Mouse (Mus musculus): Measurements from ENCODE around the gene Prkag2. TPM values are rescaled to one million over a fixed set of nuclear protein-coding genes. Genes with fewer than 3 reads are reported as not detected.

Prkag2 gene
- polyA plus RNA-seq, 1 experiment = not detected

DNA sequence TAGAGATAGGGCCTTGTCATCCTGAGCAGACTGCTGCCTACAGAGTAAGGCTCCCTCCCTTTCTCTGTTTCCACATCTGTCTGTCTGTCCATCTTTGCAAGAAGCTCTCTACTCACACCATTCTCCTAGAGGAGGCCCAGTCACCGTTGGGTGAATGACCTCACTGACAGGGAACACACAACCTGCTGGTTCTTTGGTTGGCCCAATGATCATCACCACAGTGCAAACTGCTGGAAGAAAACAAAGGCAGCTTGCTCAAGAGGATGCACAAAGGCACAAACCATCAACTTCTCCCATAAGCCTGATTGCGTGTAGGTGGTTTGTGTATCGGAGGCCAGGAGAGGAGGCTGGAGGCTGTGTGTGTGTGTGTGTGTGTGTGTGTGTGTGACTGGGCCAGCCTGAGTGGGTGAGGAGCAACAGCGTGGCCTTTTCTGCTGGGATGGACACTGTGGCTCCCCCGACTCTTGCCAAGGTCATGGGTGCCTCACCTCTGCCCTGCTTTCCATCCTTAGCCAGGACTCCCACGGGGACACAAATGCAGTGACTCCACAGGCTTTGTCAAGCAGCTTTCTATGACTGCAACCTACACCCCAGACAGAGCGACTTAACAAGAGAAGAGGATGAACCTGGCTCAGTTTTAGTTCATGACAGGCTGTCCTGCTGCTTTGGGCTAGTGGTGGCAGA is 149.4 kb downstream of the Prkag2 start:
- no peak for TF ChIP-seq GATA1 (IDR thresholded peaks at IDR 0.05; ENCODE audit: low read length)

- TF ChIP-seq GATA1 (IDR thresholded peaks at IDR 0.05; ENCODE audit: low read length) = no peak
Measured at GRCm38 (mm10) chr5:24950039-24950438, 150.4 kb downstream of the Prkag2 start.

DNA sequence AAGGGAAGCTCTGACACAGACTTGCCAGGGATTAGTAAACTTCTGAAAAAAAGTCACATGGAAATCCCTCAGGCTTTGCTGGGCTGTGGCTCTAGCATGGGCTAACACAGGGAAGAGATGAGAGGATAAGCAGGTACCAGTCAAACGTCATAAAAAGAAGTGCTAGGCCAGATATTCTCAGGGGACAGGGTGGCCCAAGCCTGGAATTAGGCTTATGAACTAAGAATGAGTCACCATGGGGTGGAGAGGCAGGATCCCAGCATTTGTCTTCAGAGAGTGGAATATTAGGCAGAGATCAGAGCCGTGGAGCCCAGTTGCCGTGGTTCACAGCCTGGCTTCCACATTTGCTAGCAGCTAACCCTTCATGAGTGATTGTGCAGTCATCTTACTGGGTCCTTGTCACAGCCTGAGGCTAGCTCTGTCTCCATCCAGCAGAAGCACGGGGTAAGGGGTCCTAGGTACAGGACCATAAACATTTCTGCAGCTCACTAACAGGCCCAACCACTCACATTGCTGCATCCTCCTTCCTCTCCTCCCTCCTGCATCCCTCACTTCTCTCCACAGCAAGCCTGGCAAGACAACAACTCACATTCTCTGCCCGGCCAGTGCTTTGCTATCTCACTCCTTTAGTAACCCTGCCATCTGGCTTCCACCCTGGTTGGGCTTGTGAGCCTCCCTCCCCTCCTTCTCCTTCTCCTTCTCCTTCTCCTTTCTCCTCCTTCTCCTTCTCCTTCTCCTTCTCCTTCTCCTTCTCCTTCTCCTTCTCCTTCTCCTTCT is 162.2 kb downstream of the Prkag2 start:
- no peak for TF ChIP-seq GATA1 (IDR thresholded peaks at IDR 0.05; ENCODE audit: low read length)

GRCm38 (mm10) chr5:24936451-24936850 is 164.0 kb downstream of the Prkag2 start:
- no peak for TF ChIP-seq GATA1 (IDR thresholded peaks at IDR 0.05; ENCODE audit: low read length)

GRCm38 (mm10) chr5:24935446-24935845 is 165.0 kb downstream of the Prkag2 start:
- no peak for TF ChIP-seq GATA1 (IDR thresholded peaks at IDR 0.05; ENCODE audit: low read length)

DNA sequence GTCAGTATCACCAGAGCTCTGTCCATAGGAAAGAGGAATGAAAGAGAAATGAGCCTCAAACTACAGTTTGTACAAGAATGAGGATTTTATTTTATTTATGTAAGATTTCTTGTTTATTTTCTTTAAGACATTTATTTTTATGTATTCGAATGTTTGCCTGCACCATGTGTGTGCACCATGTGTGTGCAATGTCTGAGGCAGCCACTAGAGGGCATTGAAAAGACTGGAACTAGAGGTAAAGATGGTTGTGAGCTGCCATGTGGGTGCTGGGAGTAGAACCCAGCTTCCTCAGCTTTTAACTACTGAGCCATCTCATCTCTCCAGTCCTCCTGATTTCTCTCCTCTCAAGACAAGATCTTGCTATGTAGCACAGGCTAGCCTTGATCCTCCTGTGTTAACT is 166.7 kb downstream of the Prkag2 start:
- no peak for TF ChIP-seq GATA1 (IDR thresholded peaks at IDR 0.05; ENCODE audit: low read length)

- no peak for TF ChIP-seq GATA1 (IDR thresholded peaks at IDR 0.05; ENCODE audit: low read length)
Measured at GRCm38 (mm10) chr5:24931578-24932185, 168.8 kb downstream of the Prkag2 start.

DNA sequence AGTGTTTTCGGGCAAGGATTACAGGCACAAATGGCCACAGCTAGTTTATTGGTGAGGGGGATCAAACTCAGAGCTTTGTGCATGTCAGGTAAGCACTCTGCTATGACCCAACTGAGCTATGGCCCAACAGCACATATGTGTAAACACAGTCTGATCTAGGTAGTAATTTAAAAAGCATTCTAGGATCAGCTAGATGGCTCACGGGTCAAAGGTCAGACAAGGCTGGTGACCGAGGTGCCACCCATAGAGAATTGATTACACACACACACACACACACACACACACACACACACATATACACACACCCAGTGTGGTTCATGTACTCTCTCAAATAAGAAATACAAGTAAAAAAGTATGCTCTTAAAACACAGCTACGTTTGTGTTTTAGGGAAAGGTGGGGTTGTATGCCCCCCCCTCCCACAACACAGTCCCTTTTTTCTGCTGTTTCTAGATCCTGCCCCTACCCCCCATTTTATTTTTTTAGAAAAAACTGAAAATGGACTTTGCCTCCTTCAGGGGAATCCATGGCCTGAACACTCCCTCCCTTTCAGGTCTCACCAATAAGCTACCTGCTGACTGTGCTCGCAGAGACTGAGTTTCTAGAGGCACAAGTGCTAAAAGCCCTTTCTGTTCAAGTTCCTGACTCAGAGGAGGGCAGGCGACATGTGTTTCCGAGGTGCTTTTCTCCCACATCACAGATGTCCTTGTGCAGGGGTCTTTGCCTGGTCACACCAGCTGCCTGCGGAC is 169.4 kb downstream of the Prkag2 start:
- no peak for TF ChIP-seq GATA1 (IDR thresholded peaks at IDR 0.05; ENCODE audit: low read length)

GRCm38 (mm10) chr5:24928816-24929215 is 171.6 kb downstream of the Prkag2 start:
- TF ChIP-seq GATA1 (IDR thresholded peaks at IDR 0.05; ENCODE audit: low read length) = no peak

- TF ChIP-seq GATA1 (IDR thresholded peaks at IDR 0.05; ENCODE audit: low read length) = no peak
Measured at GRCm38 (mm10) chr5:24927706-24928105, 172.7 kb downstream of the Prkag2 start.

DNA sequence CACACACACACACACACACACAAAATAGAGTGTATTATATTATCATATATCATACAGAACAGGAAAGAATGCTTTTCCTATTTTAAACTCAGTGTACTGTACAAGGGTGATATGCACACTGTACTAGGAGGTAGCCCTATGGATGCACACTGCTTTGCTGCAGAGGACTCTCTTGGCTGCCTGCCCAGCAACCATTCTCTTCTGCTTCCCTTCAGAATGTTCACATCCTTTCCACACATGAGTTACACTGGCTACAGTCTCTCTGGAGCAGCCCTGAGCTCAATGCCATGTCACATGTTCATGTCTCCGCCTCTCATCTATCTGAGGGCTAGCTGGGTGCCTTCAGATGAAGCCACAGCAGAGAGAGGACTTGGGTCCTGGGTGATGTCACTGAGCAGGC is 181.3 kb downstream of the Prkag2 start:
- TF ChIP-seq GATA1 (IDR thresholded peaks at IDR 0.05; ENCODE audit: low read length) = no peak

GRCm38 (mm10) chr5:24916511-24916910 is 183.9 kb downstream of the Prkag2 start:
- no peak for TF ChIP-seq GATA1 (IDR thresholded peaks at IDR 0.05; ENCODE audit: low read length)

DNA sequence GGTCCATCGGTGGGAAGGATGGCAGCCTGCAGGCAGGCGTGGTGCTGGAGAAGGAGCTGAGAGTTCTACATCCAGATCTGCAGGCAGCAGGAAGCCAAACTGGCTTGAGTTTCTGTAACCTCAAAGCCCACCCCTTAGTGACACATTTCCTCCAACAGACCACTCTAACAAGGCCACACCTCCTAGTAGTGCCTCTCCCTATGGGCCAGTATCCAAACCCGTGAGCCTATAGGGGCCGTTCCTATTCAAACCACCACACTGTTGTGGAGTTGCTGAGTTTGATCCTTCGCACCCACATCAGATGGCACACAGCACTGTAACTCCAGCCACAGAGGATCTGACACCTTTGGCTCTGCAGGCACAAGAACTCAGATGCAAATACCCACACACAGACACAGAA is 185.3 kb downstream of the Prkag2 start:
- no peak for TF ChIP-seq GATA1 (IDR thresholded peaks at IDR 0.05; ENCODE audit: low read length)

- TF ChIP-seq GATA1 (IDR thresholded peaks at IDR 0.05; ENCODE audit: low read length) = no peak
Measured at GRCm38 (mm10) chr5:24913656-24914055, 186.8 kb downstream of the Prkag2 start.

DNA sequence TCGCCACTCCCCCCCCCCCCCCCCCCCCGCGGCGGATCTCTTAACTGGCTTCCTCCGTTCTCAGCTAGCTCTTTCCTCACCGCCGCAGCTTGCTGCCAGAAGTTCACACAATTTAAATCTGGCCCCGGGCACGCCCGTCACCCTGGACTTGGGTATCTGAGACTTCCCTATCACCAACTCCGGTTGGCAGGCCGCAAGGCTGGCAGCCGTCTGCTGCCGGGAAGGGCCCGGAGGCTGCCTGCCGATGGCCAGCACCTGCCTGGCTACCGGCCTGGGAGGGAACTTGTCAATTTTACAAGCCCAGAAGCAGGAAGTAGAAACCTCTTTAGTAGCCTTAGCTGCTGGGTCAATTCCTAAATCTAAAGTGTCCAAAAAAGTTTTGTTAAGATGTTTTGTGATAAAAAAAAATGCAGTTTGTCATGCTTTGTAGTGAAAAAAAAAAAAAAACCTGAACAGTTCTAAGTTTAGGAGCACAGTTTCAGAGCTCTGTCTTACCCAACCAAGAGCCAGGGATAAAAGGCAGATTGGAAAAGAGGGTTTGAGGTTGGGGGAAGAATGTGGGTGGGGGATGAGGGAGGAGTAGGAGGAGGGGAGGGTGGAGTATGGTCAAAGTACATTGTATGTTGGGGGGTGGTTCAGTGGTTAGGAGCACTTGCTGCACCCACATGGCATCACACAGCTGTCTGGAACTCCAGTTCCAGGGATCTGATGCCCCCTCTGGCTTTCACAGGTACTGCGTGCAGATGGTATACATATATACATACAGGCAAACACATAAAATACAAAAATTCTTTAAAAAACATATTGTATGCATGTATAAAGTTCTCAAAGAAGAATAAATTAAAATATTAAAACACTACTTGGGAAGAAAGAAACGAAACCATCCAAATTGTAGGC is 191.4 kb downstream of the Prkag2 start:
- TF ChIP-seq GATA1 (IDR thresholded peaks at IDR 0.05; ENCODE audit: low read length) = no peak

Data from G1E-ER4 (cell line).